Mouse (Mus musculus) stomach, postnatal 0 days (tissue): ENCODE measurements at regions not wholly inside any gene's neighbourhood (a gene's known extent, or its start where the extent isn't known, plus 50 kb on each side); places are given as distances from the start of the nearest gene placed in this dataset. TPM values are rescaled to one million over a fixed set of nuclear protein-coding genes. Genes with fewer than 3 reads are reported as not detected.

Experiments used
- ATAC-seq: fragments of 200-750 bp; cut with Nextera tagmentation; 2 replicates; pipeline ENCODE4 v1.8.0; 2017; ENCODE audit not compliant: low FRiP score, low TSS enrichment
- DNase-seq: peaks from one replicate; pipeline ENCODE4 v3.0.0-alpha.2; 2016; ENCODE audit warnings: low spot score
- H3K27ac ChIP-seq: fragments of 300-500 bp; sonication (generic); replicated peaks from 2 replicates; pipeline ENCODE4 v1.5.1; 2014; ENCODE audit warnings: mild to moderate bottlenecking, control low read depth
- H3K27me3 ChIP-seq: fragments of 300-500 bp; sonication (generic); 2 replicates; pipeline ENCODE4 v1.6.1; 2014; ENCODE audit warnings: low read length; ENCODE audit not compliant: control insufficient read depth, insufficient read depth
- H3K36me3 ChIP-seq: fragments of 300-500 bp; sonication (generic); 2 replicates; pipeline ENCODE4 v1.6.1; 2014; ENCODE audit warnings: low read length, mixed read lengths; ENCODE audit not compliant: control insufficient read depth, insufficient read depth
- H3K4me1 ChIP-seq: fragments of 300-500 bp; sonication (generic); replicated peaks from 2 replicates; pipeline ENCODE4 v1.6.1; 2014; ENCODE audit warnings: antibody characterized with exemption; ENCODE audit not compliant: control insufficient read depth, insufficient read depth
- H3K4me2 ChIP-seq: fragments of 300-500 bp; sonication (generic); replicated peaks from 2 replicates; pipeline ENCODE4 v1.6.1; 2014; ENCODE audit warnings: low read depth, mild to moderate bottlenecking, control low read depth, moderate library complexity
- H3K4me3 ChIP-seq: fragments of 300-500 bp; sonication (generic); 2 replicates; pipeline ENCODE4 v1.5.1; 2014; ENCODE audit warnings: low read depth, low read length, control low read depth
- H3K9ac ChIP-seq: fragments of 300-500 bp; sonication (generic); 2 replicates; pipeline ENCODE4 v1.6.1; 2014; ENCODE audit warnings: mild to moderate bottlenecking, low read length, control low read depth, mixed read lengths
- H3K9me3 ChIP-seq: fragments of 300-500 bp; sonication (generic); 2 replicates; pipeline ENCODE4 v1.6.1; 2016; ENCODE audit warnings: low read length; ENCODE audit not compliant: control insufficient read depth
- CTCF ChIP-seq: IDR thresholded peaks from 2 replicates; pipeline ENCODE4 v1.5.1; 2016; ENCODE audit warnings: antibody characterized with exemption, low read depth, mild to moderate bottlenecking, moderate library complexity
- EP300 ChIP-seq: optimal IDR thresholded peaks from 2 replicates; pipeline ENCODE3; 2016; ENCODE audit warnings: antibody characterized with exemption
- whole genome bisulfite sequencing: fragments of 180-500 bp; shearing (Covaris S2); extraction: QIAGEN DNeasy Blood & Tissue Kit; methylation state at CpG from one replicate; pipeline ENCODE4 v1.1.7; 2014; 5-methylcytosine and 5-hydroxymethylcytosine counted together
- microRNA-seq: library from miRNA; unstranded; fragments of <30 nt; microRNA quantifications from one replicate; pipeline ENCODE4, GENCODE M21; 2016

GRCm38 (mm10) chr15:17569205-17569604 is 840.6 kb downstream of the Cdh9 start:
- no peak overlapping the region for H3K27ac ChIP-seq
- H3K27me3 ChIP-seq, result no peaks in the 10 kb centered on the region
- 80% methylated on average over 2 of the region's 2 CpGs for WGBS
- DNase-seq, result no peak
- H3K4me1 ChIP-seq, result no peaks in the 10 kb centered on the region
- no peaks in the 10 kb centered on the region for H3K9me3 ChIP-seq
- H3K4me2 ChIP-seq, result no peak overlapping the region
- ATAC-seq, result no peak
- no peaks in the 10 kb centered on the region for H3K36me3 ChIP-seq
- H3K9ac ChIP-seq, result no peak overlapping the region
- TF ChIP-seq CTCF (no peak), EP300 (no peak)
- no peak overlapping the region for H3K4me3 ChIP-seq

GRCm38 (mm10) chr15:17588617-17589016 is 860.1 kb downstream of the Cdh9 start:
- Histone ChIP-seq H3K27ac (no peak overlapping the region), H3K27me3 (no peaks in the 10 kb centered on the region), H3K4me1 (no peaks in the 10 kb centered on the region), H3K9ac (no peak overlapping the region), H3K4me3 (no peak overlapping the region), H3K9me3 (no peaks in the 10 kb centered on the region), H3K4me2 (no peak overlapping the region), H3K36me3 (no peaks in the 10 kb centered on the region)
- DNase-seq (no peak), ATAC-seq (no peak)
- TF ChIP-seq EP300, result no peak
- TF ChIP-seq CTCF, result no peak
- 75% methylated on average over 2 of the region's 2 CpGs for WGBS

- Histone ChIP-seq H3K4me2 (no peak overlapping the region), H3K36me3 (no peaks in the 10 kb centered on the region), H3K9ac (no peak overlapping the region), H3K27ac (no peak overlapping the region), H3K4me1 (no peaks in the 10 kb centered on the region), H3K4me3 (no peak overlapping the region), H3K9me3 (no peaks in the 10 kb centered on the region), H3K27me3 (no peaks in the 10 kb centered on the region)
- DNase-seq, result no peak
- 65% methylated on average over 1 of the region's 1 CpGs for WGBS
- ATAC-seq, result no peak
- TF ChIP-seq EP300 (no peak), CTCF (peak; percentile 23)
These were observed 875.8 kb downstream of the Cdh9 start for GRCm38 (mm10) chr15:17604402-17604801.

- H3K4me2 ChIP-seq, result no peak overlapping the region
- no peaks in the 10 kb centered on the region for H3K9me3 ChIP-seq
- no peaks in the 10 kb centered on the region for H3K4me1 ChIP-seq
- H3K27ac ChIP-seq, result no peak overlapping the region
- no peaks in the 10 kb centered on the region for H3K27me3 ChIP-seq
- WGBS, result 65% methylated on average over 1 of the region's 1 CpGs
- H3K36me3 ChIP-seq, result no peaks in the 10 kb centered on the region
- DNase-seq (no peak), ATAC-seq (no peak)
- no peak overlapping the region for H3K4me3 ChIP-seq
- TF ChIP-seq CTCF, result no peak
- TF ChIP-seq EP300, result no peak
- no peak overlapping the region for H3K9ac ChIP-seq
These were observed 886.4 kb downstream of the Cdh9 start for GRCm38 (mm10) chr15:17614945-17615344.

- H3K9ac ChIP-seq, result no peak overlapping the region
- H3K4me1 ChIP-seq, result no peaks in the 10 kb centered on the region
- no peak for DNase-seq
- 94% methylated on average over 4 of the region's 4 CpGs for WGBS
- no peaks in the 10 kb centered on the region for H3K27me3 ChIP-seq
- no peak overlapping the region for H3K4me3 ChIP-seq
- no peaks in the 10 kb centered on the region for H3K36me3 ChIP-seq
- no peak overlapping the region for H3K4me2 ChIP-seq
- TF ChIP-seq CTCF, result no peak
- TF ChIP-seq EP300, result no peak
- ATAC-seq, result no peak
- no peaks in the 10 kb centered on the region for H3K9me3 ChIP-seq
- no peak overlapping the region for H3K27ac ChIP-seq
These were observed 912.7 kb downstream of the Cdh9 start for GRCm38 (mm10) chr15:17641218-17641617.

Small RNAs in the stretch of these regions (microRNA-seq; reads per million reads assigned to microRNA genes)
- gene Gm22032, result not detected
